Mouse (Mus musculus): Measurements from ENCODE around the gene Hmcn1. TPM values are rescaled to one million over a fixed set of nuclear protein-coding genes. Genes with fewer than 3 reads are reported as not detected.
A peak's percentile ranks its signal among the peaks of the same experiment; 100 is the strongest.

Gene Hmcn1
- total and polyA plus RNA-seq, 2 experiments: 1.0 to 2.7 TPM

DNA sequence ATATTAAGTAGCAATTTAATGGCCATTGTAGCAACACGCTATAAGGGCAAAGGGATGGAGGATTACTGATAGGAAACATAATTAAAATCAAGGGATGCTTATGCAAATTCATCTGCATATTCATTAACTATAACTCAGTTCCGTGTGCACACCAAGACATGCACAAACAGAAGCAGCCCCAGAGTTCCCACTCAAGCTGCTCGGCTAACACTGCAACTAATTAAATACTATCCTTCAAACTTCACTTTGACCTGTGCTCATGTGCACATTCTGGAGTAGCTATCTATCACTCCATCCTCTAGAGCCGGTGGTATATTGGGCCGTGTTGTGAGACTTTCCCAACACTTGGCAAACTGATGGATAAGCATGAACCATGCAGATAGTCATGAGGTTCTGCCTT is 119.2 kb downstream of the Hmcn1 start:
- Histone ChIP-seq H3K4me3 (ENCODE audit: insufficient read depth, low read depth, low read length) (no peak overlapping the region), H3K9ac (ENCODE audit: low read depth, low read length) (no peak overlapping the region), H3K4me1 (ENCODE audit: control insufficient read depth, insufficient read depth, low read length) (peaks cover 1% of the 10 kb centered on the region; the same call in 1 of the 2 replicates), H3K36me3 (ENCODE audit: control insufficient read depth, insufficient read depth, low read length) (no peaks in the 10 kb centered on the region), H3K27me3 (ENCODE audit: control insufficient read depth, insufficient read depth, low read length) (no peaks in the 10 kb centered on the region), H3K79me2 (ENCODE audit: control insufficient read depth, insufficient read depth, low read length) (no peaks in the 10 kb centered on the region), H3K27ac (replicated peaks; ENCODE audit: insufficient read depth, low read depth, low read length) (no peak overlapping the region)
- 85% methylated on average over 5 of the region's 5 CpGs for WGBS
- no peak for DNase-seq (ENCODE audit: extremely low read depth, low read depth, low spot score)
- TF ChIP-seq POLR2A (IDR thresholded peaks at IDR 0.05; ENCODE audit: extremely low read depth, insufficient read depth, low read length) (no peak), CTCF (IDR thresholded peaks at IDR 0.05; ENCODE audit: low read depth, low read length) (no peak)

DNA sequence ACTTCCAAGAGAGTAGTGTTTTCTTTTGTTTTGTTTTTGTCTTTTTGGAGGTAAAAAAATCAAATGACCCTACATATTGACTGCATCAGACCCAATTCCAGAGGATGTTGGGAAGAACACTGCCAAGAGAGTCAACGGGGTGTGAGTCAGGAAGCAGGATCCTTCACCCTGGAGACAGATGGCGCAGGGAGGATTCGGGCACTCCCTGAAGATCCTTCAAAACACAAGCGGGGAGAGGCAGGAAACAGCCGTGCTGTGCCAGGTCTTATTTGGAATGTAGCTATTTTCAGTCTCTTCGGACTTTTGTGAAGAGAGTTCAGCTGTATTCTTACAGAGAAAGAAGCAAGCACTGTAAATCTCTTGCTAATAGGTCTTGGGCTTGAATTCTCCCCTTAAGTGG is 120.0 kb downstream of the Hmcn1 start:
- peaks cover 1% of the 10 kb centered on the region; the same call in 1 of the 2 replicates for H3K4me1 ChIP-seq (ENCODE audit: control insufficient read depth, insufficient read depth, low read length)
- no peaks in the 10 kb centered on the region for H3K27me3 ChIP-seq (ENCODE audit: control insufficient read depth, insufficient read depth, low read length)
- no peaks in the 10 kb centered on the region for H3K79me2 ChIP-seq (ENCODE audit: control insufficient read depth, insufficient read depth, low read length)
- DNase-seq (ENCODE audit: extremely low read depth, low read depth, low spot score): peak; percentile 9
- no peak overlapping the region for H3K4me3 ChIP-seq (ENCODE audit: insufficient read depth, low read depth, low read length)
- no peak overlapping the region for H3K27ac ChIP-seq (replicated peaks; ENCODE audit: insufficient read depth, low read depth, low read length)
- no peaks in the 10 kb centered on the region for H3K36me3 ChIP-seq (ENCODE audit: control insufficient read depth, insufficient read depth, low read length)
- 53% methylated on average over 6 of the region's 6 CpGs for WGBS
- H3K9ac ChIP-seq (ENCODE audit: low read depth, low read length): no peak overlapping the region
- TF ChIP-seq CTCF (IDR thresholded peaks at IDR 0.05; ENCODE audit: low read depth, low read length) (no peak), POLR2A (IDR thresholded peaks at IDR 0.05; ENCODE audit: extremely low read depth, insufficient read depth, low read length) (no peak)

DNA sequence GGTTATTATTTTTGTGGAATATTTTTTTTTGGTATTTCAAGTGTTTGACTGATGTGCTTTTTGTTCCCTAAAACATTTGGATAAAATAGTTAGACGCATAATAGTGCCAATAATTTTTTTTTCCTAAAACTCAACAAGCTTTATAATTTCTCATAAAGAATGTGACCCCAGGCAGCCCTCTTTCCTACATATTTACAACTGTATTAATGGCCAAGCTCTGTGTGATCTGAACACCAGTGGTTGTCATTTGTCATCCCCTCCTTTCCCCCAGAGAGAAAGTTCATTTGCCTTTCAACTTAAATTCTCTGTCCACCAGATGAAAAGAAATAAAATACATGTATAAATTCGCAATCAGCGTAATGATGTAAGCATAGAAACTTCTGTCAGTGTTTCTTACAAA is 121.1 kb downstream of the Hmcn1 start:
- Histone ChIP-seq H3K36me3 (ENCODE audit: control insufficient read depth, insufficient read depth, low read length) (no peaks in the 10 kb centered on the region), H3K79me2 (ENCODE audit: control insufficient read depth, insufficient read depth, low read length) (no peaks in the 10 kb centered on the region), H3K27me3 (ENCODE audit: control insufficient read depth, insufficient read depth, low read length) (no peaks in the 10 kb centered on the region), H3K4me1 (ENCODE audit: control insufficient read depth, insufficient read depth, low read length) (peaks cover 1% of the 10 kb centered on the region; the same call in 1 of the 2 replicates), H3K4me3 (ENCODE audit: insufficient read depth, low read depth, low read length) (no peak overlapping the region), H3K27ac (replicated peaks; ENCODE audit: insufficient read depth, low read depth, low read length) (no peak overlapping the region), H3K9ac (ENCODE audit: low read depth, low read length) (no peak overlapping the region)
- DNase-seq (ENCODE audit: extremely low read depth, low read depth, low spot score): no peak
- TF ChIP-seq CTCF (IDR thresholded peaks at IDR 0.05; ENCODE audit: low read depth, low read length) (no peak), POLR2A (IDR thresholded peaks at IDR 0.05; ENCODE audit: extremely low read depth, insufficient read depth, low read length) (no peak)
- 86% methylated on average over 3 of the region's 3 CpGs for WGBS

DNA sequence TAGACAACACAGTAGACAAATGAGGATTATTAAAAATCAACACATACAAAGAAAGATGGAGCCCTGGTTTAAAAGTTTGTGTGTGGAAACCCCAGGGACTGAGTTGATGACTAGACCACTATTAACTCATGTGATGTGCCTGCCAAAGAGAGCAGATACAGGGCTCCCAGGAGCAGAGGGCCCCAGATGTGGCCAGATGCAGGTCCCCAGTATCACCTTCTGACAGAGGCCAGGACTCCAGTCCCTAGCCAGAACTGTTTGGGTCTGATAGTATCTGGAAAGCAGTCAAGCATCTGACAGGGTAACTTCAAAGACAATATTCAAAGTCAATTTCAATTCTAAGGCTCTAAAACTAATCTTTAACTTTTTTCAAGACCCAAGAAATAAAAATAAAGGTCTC is 124.0 kb downstream of the Hmcn1 start:
- H3K9ac ChIP-seq (ENCODE audit: low read depth, low read length): no peak overlapping the region
- H3K36me3 ChIP-seq (ENCODE audit: control insufficient read depth, insufficient read depth, low read length): no peaks in the 10 kb centered on the region
- H3K4me1 ChIP-seq (ENCODE audit: control insufficient read depth, insufficient read depth, low read length): peaks cover under 1% of the 10 kb centered on the region; the same call in 1 of the 2 replicates
- no peaks in the 10 kb centered on the region for H3K79me2 ChIP-seq (ENCODE audit: control insufficient read depth, insufficient read depth, low read length)
- H3K27me3 ChIP-seq (ENCODE audit: control insufficient read depth, insufficient read depth, low read length): no peaks in the 10 kb centered on the region
- TF ChIP-seq POLR2A (IDR thresholded peaks at IDR 0.05; ENCODE audit: extremely low read depth, insufficient read depth, low read length) (no peak), CTCF (IDR thresholded peaks at IDR 0.05; ENCODE audit: low read depth, low read length) (no peak)
- H3K27ac ChIP-seq (replicated peaks; ENCODE audit: insufficient read depth, low read depth, low read length): no peak overlapping the region
- no peak for DNase-seq (ENCODE audit: extremely low read depth, low read depth, low spot score)
- no peak overlapping the region for H3K4me3 ChIP-seq (ENCODE audit: insufficient read depth, low read depth, low read length)

DNA sequence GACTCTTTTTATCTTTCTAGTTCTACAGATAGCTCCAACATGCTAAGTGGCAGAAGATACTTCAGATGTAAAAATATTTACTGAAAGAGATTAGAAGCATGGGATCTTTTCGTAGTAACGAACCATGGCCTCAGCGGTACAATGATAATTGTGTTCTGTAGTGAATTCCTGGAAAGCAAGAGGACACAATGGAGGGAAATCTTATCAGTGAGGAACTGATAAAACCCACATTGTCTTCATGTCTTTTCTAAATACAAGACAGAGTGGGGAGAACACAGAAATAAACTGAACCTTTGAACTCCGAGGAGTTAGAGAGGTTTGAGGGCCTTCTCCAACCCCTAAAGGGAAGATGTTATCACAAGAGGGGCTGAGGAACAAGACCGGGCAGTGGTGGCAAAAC is 126.6 kb downstream of the Hmcn1 start:
- H3K4me1 ChIP-seq (ENCODE audit: control insufficient read depth, insufficient read depth, low read length): no peaks in the 10 kb centered on the region; the same call in 1 of the 2 replicates
- 11% methylated on average over 5 of the region's 5 CpGs for WGBS

DNA sequence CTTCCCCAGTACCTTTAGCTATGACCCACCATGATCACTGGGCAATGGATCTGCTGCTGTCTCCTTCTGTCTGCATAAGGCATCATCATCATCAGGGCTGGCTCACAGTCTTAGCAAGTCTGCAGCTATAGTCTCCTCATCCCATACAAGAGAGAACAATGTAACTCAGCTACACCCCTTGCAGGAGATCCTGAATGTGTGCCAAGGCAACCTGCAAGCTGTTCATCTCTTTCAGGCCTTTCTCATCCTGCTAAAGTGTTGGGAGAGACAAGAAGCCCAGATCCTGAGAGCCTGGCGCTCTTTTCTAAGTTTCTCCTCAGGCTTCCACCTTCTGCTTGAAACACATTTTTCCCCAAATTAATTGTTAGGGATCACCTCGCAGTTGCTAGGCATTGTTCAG is 135.5 kb downstream of the Hmcn1 start:
- WGBS: 95% methylated on average over 2 of the region's 2 CpGs
- TF ChIP-seq POLR2A (IDR thresholded peaks at IDR 0.05; ENCODE audit: extremely low read depth, insufficient read depth, low read length) (no peak), CTCF (IDR thresholded peaks at IDR 0.05; ENCODE audit: low read depth, low read length) (no peak)
- H3K27me3 ChIP-seq (ENCODE audit: control insufficient read depth, insufficient read depth, low read length): no peaks in the 10 kb centered on the region
- H3K27ac ChIP-seq (replicated peaks; ENCODE audit: insufficient read depth, low read depth, low read length): no peak overlapping the region
- H3K4me3 ChIP-seq (ENCODE audit: insufficient read depth, low read depth, low read length): no peak overlapping the region
- DNase-seq (ENCODE audit: extremely low read depth, low read depth, low spot score): no peak
- no peaks in the 10 kb centered on the region for H3K79me2 ChIP-seq (ENCODE audit: control insufficient read depth, insufficient read depth, low read length)
- no peaks in the 10 kb centered on the region for H3K4me1 ChIP-seq (ENCODE audit: control insufficient read depth, insufficient read depth, low read length)
- no peak overlapping the region for H3K9ac ChIP-seq (ENCODE audit: low read depth, low read length)
- H3K36me3 ChIP-seq (ENCODE audit: control insufficient read depth, insufficient read depth, low read length): no peaks in the 10 kb centered on the region

More for the DNA sequence above, 126.6 kb downstream of the Hmcn1 start:
- Histone ChIP-seq H3K79me2 (ENCODE audit: control insufficient read depth, insufficient read depth, low read length) (no peaks in the 10 kb centered on the region), H3K9ac (ENCODE audit: low read depth, low read length) (no peak overlapping the region), H3K27me3 (ENCODE audit: control insufficient read depth, insufficient read depth, low read length) (no peaks in the 10 kb centered on the region), H3K4me3 (ENCODE audit: insufficient read depth, low read depth, low read length) (no peak overlapping the region), H3K36me3 (ENCODE audit: control insufficient read depth, insufficient read depth, low read length) (no peaks in the 10 kb centered on the region), H3K27ac (replicated peaks; ENCODE audit: insufficient read depth, low read depth, low read length) (no peak overlapping the region)
- TF ChIP-seq CTCF (IDR thresholded peaks at IDR 0.05; ENCODE audit: low read depth, low read length) (no peak), POLR2A (IDR thresholded peaks at IDR 0.05; ENCODE audit: extremely low read depth, insufficient read depth, low read length) (no peak)
- no peak for DNase-seq (ENCODE audit: extremely low read depth, low read depth, low spot score)
